Mouse (Mus musculus): ENCODE measurements around the gene Adm2.

Gene Adm2

GRCm38 (mm10) chr15:89322670-89323522 is at the start of gene Adm2:
Adm2 (plus strand) TSS chr15:89322720.
- no peak for DNase-seq (ENCODE audit: low spot score in 2 of 2)

GRCm38 (mm10) chr15:89275497-89275896 is 47.0 kb upstream of the Adm2 start:
- no peak for DNase-seq (ENCODE audit: low spot score in 2 of 2)

GRCm38 (mm10) chr15:89277366-89277765 is 45.2 kb upstream of the Adm2 start:
- DNase-seq (ENCODE audit: low spot score in 2 of 2): no peak

- DNase-seq (ENCODE audit: low spot score in 2 of 2): no peak
Observed at GRCm38 (mm10) chr15:89282546-89282945, 40.0 kb upstream of the Adm2 start.

- no peak for DNase-seq (ENCODE audit: low spot score in 2 of 2)
Observed at GRCm38 (mm10) chr15:89284094-89284493, 38.4 kb upstream of the Adm2 start.

- no peak for DNase-seq (ENCODE audit: low spot score in 2 of 2)
Observed at GRCm38 (mm10) chr15:89285004-89285403, 37.5 kb upstream of the Adm2 start.

GRCm38 (mm10) chr15:89285478-89285877 is 37.0 kb upstream of the Adm2 start:
- DNase-seq (ENCODE audit: low spot score in 2 of 2): no peak

GRCm38 (mm10) chr15:89286114-89286513 is 36.4 kb upstream of the Adm2 start:
- DNase-seq (ENCODE audit: low spot score in 2 of 2): no peak

GRCm38 (mm10) chr15:89286582-89286981 is 35.9 kb upstream of the Adm2 start:
- DNase-seq (ENCODE audit: low spot score in 2 of 2): no peak

- no peak for DNase-seq (ENCODE audit: low spot score in 2 of 2)
Observed at GRCm38 (mm10) chr15:89288227-89288767, 34.2 kb upstream of the Adm2 start.

- DNase-seq (ENCODE audit: low spot score in 2 of 2): no peak
Observed at GRCm38 (mm10) chr15:89289455-89289854, 33.1 kb upstream of the Adm2 start.

- DNase-seq (ENCODE audit: low spot score in 2 of 2): peak; percentile 37 to 52
Observed at GRCm38 (mm10) chr15:89291521-89291920, 31.0 kb upstream of the Adm2 start.

- no peak for DNase-seq (ENCODE audit: low spot score in 2 of 2)
Observed at GRCm38 (mm10) chr15:89292795-89293194, 29.7 kb upstream of the Adm2 start.

GRCm38 (mm10) chr15:89293778-89294177 is 28.7 kb upstream of the Adm2 start:
- no peak for DNase-seq (ENCODE audit: low spot score in 2 of 2)

GRCm38 (mm10) chr15:89295580-89296165 is 26.8 kb upstream of the Adm2 start:
- DNase-seq (ENCODE audit: low spot score in 2 of 2): no peak

- DNase-seq (ENCODE audit: low spot score in 2 of 2): no peak
Observed at GRCm38 (mm10) chr15:89296465-89296864, 26.1 kb upstream of the Adm2 start.

- DNase-seq (ENCODE audit: low spot score in 2 of 2): no peak
Observed at GRCm38 (mm10) chr15:89297695-89298094, 24.8 kb upstream of the Adm2 start.

GRCm38 (mm10) chr15:89300180-89300579 is 22.3 kb upstream of the Adm2 start:
- DNase-seq (ENCODE audit: low spot score in 2 of 2): no peak

- DNase-seq (ENCODE audit: low spot score in 2 of 2): no peak
Observed at GRCm38 (mm10) chr15:89300600-89300999, 21.9 kb upstream of the Adm2 start.

- DNase-seq (ENCODE audit: low spot score in 2 of 2): no peak
Observed at GRCm38 (mm10) chr15:89305966-89306365, 16.6 kb upstream of the Adm2 start.

GRCm38 (mm10) chr15:89307461-89307860 is 15.1 kb upstream of the Adm2 start:
- DNase-seq (ENCODE audit: low spot score in 2 of 2): no peak

- no peak for DNase-seq (ENCODE audit: low spot score in 2 of 2)
Observed at GRCm38 (mm10) chr15:89308406-89309139, 13.9 kb upstream of the Adm2 start.
